Mouse (Mus musculus) left cerebral cortex, postnatal 4 days (tissue): ENCODE data around the gene Vav1. TPM values are rescaled to one million over a fixed set of nuclear protein-coding genes. Genes with fewer than 3 reads are reported as not detected.
"Not testable (repeated sequence)": the region's sequence is repeated elsewhere in the genome, so short reads cannot be mapped to it uniquely, and the experiment has no call there.

Experiments
- DNase-seq: peaks from one replicate; pipeline ENCODE4 v3.0.0-alpha.2; 2022
- intact Hi-C: fragments of 180-260 bp; cut with DNase I; formaldehyde crosslinking; loops from one replicate; pipeline ENCODE4 v1.15.1; 2025
- total RNA-seq, 2 experiments: library from RNA; stranded (reverse); gene quantifications; 2 replicates each; pipeline ENCODE4 v1.2.3; 2021

The Vav1 gene
- total RNA-seq, 2 experiments from 2014 or later = 2.1 to 2.3 TPM

GRCm38 (mm10) chr17:57276634-57277121 is 2.2 kb upstream of the Vav1 start:
- intact Hi-C loops = no loop called here
- peak; percentile 66 for DNase-seq

GRCm38 (mm10) chr17:57277598-57278261 is 1.2 kb upstream of the Vav1 start:
- DNase-seq, intact Hi-C loops: not testable (repeated sequence)

- intact Hi-C loops = no loop called here
- no peak for DNase-seq
Observed at GRCm38 (mm10) chr17:57278537-57278936, 363 bp upstream of the Vav1 start.

GRCm38 (mm10) chr17:57279591-57280224 is 808 bp downstream of the Vav1 start:
- intact Hi-C loops = no loop called here

GRCm38 (mm10) chr17:57280411-57280810 is 1.5 kb downstream of the Vav1 start:
- intact Hi-C loops = no loop called here
- no peak for DNase-seq

More at GRCm38 (mm10) chr17:57279591-57280224, 808 bp downstream of the Vav1 start:
- DNase-seq = no peak

GRCm38 (mm10) chr17:57283906-57284305 is 5.0 kb downstream of the Vav1 start:
- intact Hi-C loops = no loop called here
- DNase-seq = no peak

- intact Hi-C loops = no loop called here
- no peak for DNase-seq
Observed at GRCm38 (mm10) chr17:57285077-57285476, 6.2 kb downstream of the Vav1 start.

GRCm38 (mm10) chr17:57286718-57287355 is 7.9 kb downstream of the Vav1 start:
- no peak for DNase-seq
- intact Hi-C loops = no loop called here

- intact Hi-C loops = no loop called here
- DNase-seq = no peak
Observed at GRCm38 (mm10) chr17:57289252-57289651, 10.4 kb downstream of the Vav1 start.

- intact Hi-C loops = loop anchor here (5.0 kb wide), 1 partner anchor 37 kb away; no protein-coding TSS in a partner anchor
- no peak for DNase-seq
Observed at GRCm38 (mm10) chr17:57290001-57290670, 11.2 kb downstream of the Vav1 start.

GRCm38 (mm10) chr17:57290671-57291055 is 11.8 kb downstream of the Vav1 start:
- intact Hi-C loops = loop anchor here (5.0 kb wide), 1 partner anchor 37 kb away; no protein-coding TSS in a partner anchor
- no peak for DNase-seq

GRCm38 (mm10) chr17:57292302-57292701 is 13.4 kb downstream of the Vav1 start:
- no peak for DNase-seq
- intact Hi-C loops = loop anchor here (5.0 kb wide), 1 partner anchor 35 kb away; no protein-coding TSS in a partner anchor

- DNase-seq = no peak
- intact Hi-C loops = loop anchor here (5.0 kb wide), 1 partner anchor 34 kb away; no protein-coding TSS in a partner anchor
Observed at GRCm38 (mm10) chr17:57292968-57293367, 14.1 kb downstream of the Vav1 start.

- no peak for DNase-seq
- intact Hi-C loops = no loop called here
Observed at GRCm38 (mm10) chr17:57295935-57296334, 17.0 kb downstream of the Vav1 start.

- DNase-seq = no peak
- intact Hi-C loops = no loop called here
Observed at GRCm38 (mm10) chr17:57297040-57297439, 18.1 kb downstream of the Vav1 start.

GRCm38 (mm10) chr17:57305593-57305992 is 26.7 kb downstream of the Vav1 start:
- DNase-seq = no peak
- intact Hi-C loops = no loop called here

GRCm38 (mm10) chr17:57307074-57307473 is 28.2 kb downstream of the Vav1 start:
- DNase-seq = no peak
- intact Hi-C loops = no loop called here

- intact Hi-C loops = no loop called here
- DNase-seq = no peak
Observed at GRCm38 (mm10) chr17:57311801-57312200, 32.9 kb downstream of the Vav1 start.

GRCm38 (mm10) chr17:57327615-57328014 is 48.7 kb downstream of the Vav1 start:
- peak; percentile 79 for DNase-seq
- intact Hi-C loops = loop anchor here (5.0 kb wide), 1 partner anchor 35 kb away; no protein-coding TSS in a partner anchor

GRCm38 (mm10) chr17:57328944-57329343 is 50.0 kb downstream of the Vav1 start:
- intact Hi-C loops = loop anchor here (5.0 kb wide), 1 partner anchor 37 kb away; no protein-coding TSS in a partner anchor
- DNase-seq = no peak

GRCm38 (mm10) chr17:57330993-57331392 is 52.1 kb downstream of the Vav1 start:
- intact Hi-C loops = loop anchor here (10.0 kb wide), 2 partner anchors 236 to 526 kb away; no protein-coding TSS in a partner anchor
- DNase-seq = no peak
